Mouse (Mus musculus) CD4-positive naive resting alpha-beta T cell, adult 76 days (primary cell): Measurements from ENCODE around the gene Prss36. TPM values are rescaled to one million over a fixed set of nuclear protein-coding genes. Genes with fewer than 3 reads are reported as not detected.

Experiments
- total RNA-seq: library from RNA; stranded (reverse); gene quantifications from one replicate; pipeline ENCODE4 v1.2.4, GENCODE M21; 2023

Gene Prss36
- 1.7 TPM for total RNA-seq

GRCm38 (mm10) chr7:127946470-127947023 is at the start of gene Prss36:
Gene Prss36, minus strand, starts transcription at chr7:127946725.

GRCm38 (mm10) chr7:127993341-127993977 is 46.9 kb upstream of the Prss36 start, which contains the start of gene Pycard:
Gene Pycard, minus strand, starts transcription at chr7:127993867.

GRCm38 (mm10) chr7:127967004-127967921 is 20.7 kb upstream of the Prss36 start, which contains the start of gene Fus:
Gene Fus, plus strand, starts transcription at chr7:127967457.

GRCm38 (mm10) chr7:127929923-127930322 is 16.6 kb downstream of the Prss36 start, which contains the start of gene Prss8:
Gene Prss8, minus strand, starts transcription at chr7:127930104.

GRCm38 (mm10) chr7:127912190-127912871 is 34.2 kb downstream of the Prss36 start, which contains the start of gene Kat8:
Gene Kat8, plus strand, starts transcription at chr7:127912516.

GRCm38 (mm10) chr7:127903971-127904796 is 42.3 kb downstream of the Prss36 start, which contains the start of gene Bckdk:
Gene Bckdk, plus strand, starts transcription at chr7:127904082.

GRCm38 (mm10) chr7:127895442-127895841 is 51.1 kb downstream of the Prss36 start, which contains the start of the genes Gm21974 and Vkorc1:
Gene Gm21974, minus strand, starts transcription at chr7:127895454.
Gene Vkorc1, minus strand, starts transcription at chr7:127895617.

GRCm38 (mm10) chr7:127890798-127891197 is 55.7 kb downstream of the Prss36 start, which contains the start of gene Prss53:
Gene Prss53, minus strand, starts transcription at chr7:127890970.

Other genes with a start within 250 kb of the Prss36 start
- gene Bcl7c, start 237.8 kb downstream of the Prss36 start, total RNA-seq, result 21.5 TPM
- not detected for gene Ctf1, start 234.0 kb downstream of the Prss36 start, total RNA-seq
- gene Ctf2, start 214.6 kb downstream of the Prss36 start, total RNA-seq, result not detected
- 5.2 TPM for gene Fbxl19, start 202.2 kb downstream of the Prss36 start, total RNA-seq
- gene Orai3, start 176.9 kb downstream of the Prss36 start, total RNA-seq, result 6.8 TPM
- 85.9 TPM for gene Setd1a, start 170.1 kb downstream of the Prss36 start, total RNA-seq
- 0.79 TPM for gene Gm49388, start 161.1 kb downstream of the Prss36 start, total RNA-seq
- 4.5 TPM for gene Hsd3b7, start 146.1 kb downstream of the Prss36 start, total RNA-seq
- gene Stx4a, start 122.4 kb downstream of the Prss36 start, total RNA-seq, result 106 TPM
- gene Stx1b, start 122.2 kb downstream of the Prss36 start, total RNA-seq, result not detected
- 85.5 TPM for gene Zfp646, start 70.5 kb downstream of the Prss36 start, total RNA-seq
- 23.0 TPM for gene Zfp668, start 69.9 kb downstream of the Prss36 start, total RNA-seq
- gene Prss53, start 55.8 kb downstream of the Prss36 start, total RNA-seq, result 0.35 TPM
- gene Gm21974, start 51.3 kb downstream of the Prss36 start, total RNA-seq, result not detected
- 13.3 TPM for gene Vkorc1, start 51.1 kb downstream of the Prss36 start, total RNA-seq
- 21.5 TPM for gene Bckdk, start 42.6 kb downstream of the Prss36 start, total RNA-seq
- gene Kat8, start 34.2 kb downstream of the Prss36 start, total RNA-seq, result 40.6 TPM
- not detected for gene Prss8, start 16.6 kb downstream of the Prss36 start, total RNA-seq
- gene Fus, start 20.7 kb upstream of the Prss36 start, total RNA-seq, result 1,107 TPM
- 47.8 TPM for gene Pycard, start 47.1 kb upstream of the Prss36 start, total RNA-seq
- gene Trim72, start 57.2 kb upstream of the Prss36 start, total RNA-seq, result 0.35 TPM
- gene Itgam, start 115.9 kb upstream of the Prss36 start, total RNA-seq, result 5.3 TPM
- not detected for gene Gm49368, start 116.0 kb upstream of the Prss36 start, total RNA-seq
- gene Itgax, start 182.8 kb upstream of the Prss36 start, total RNA-seq, result 3.9 TPM
- gene Itgad, start 207.7 kb upstream of the Prss36 start, total RNA-seq, result 5.0 TPM